Mouse (Mus musculus): ENCODE results near the gene Gm49340. TPM values are rescaled to one million over a fixed set of nuclear protein-coding genes. Genes with fewer than 3 reads are reported as not detected.
"Not testable (repeated sequence)": the region's sequence is repeated elsewhere in the genome, so short reads cannot be mapped to it uniquely, and the experiment has no call there.

Gene Gm49340
- polyA plus RNA-seq (2012; rRNA removed) = not detected in 2 replicates

DNA sequence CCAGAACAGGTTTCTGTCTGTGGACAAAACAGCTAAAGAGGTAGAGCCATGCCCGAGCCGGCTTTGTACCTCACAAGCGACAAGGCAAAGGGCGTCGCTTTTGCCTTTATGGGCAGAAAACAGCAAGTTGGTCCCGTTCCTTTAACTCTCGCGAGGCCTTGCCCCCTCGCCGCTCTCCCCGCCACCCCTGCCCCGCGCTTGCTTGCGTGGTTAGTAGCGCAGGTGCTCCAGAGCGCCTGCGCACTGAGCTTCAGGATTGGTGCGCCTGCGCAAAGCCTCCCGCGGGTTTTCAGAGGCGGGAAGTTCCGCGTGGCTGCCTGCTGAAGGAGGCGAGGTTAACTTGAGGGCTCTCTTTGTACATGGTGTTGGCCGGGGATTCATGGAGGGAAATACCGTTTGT lies at the start of gene Gm49340, which contains the start of the genes Aspa and Spata22:
Gene Gm49340, plus strand, starts transcription at position 300 of the 400 bp plus-strand sequence.
Gene Aspa, minus strand, starts transcription at position 155 of the 400 bp plus-strand sequence.
Gene Spata22, plus strand, starts transcription at position 300 of the 400 bp plus-strand sequence.
- no peak for DNase-seq (ENCODE audit: low spot score)

DNA sequence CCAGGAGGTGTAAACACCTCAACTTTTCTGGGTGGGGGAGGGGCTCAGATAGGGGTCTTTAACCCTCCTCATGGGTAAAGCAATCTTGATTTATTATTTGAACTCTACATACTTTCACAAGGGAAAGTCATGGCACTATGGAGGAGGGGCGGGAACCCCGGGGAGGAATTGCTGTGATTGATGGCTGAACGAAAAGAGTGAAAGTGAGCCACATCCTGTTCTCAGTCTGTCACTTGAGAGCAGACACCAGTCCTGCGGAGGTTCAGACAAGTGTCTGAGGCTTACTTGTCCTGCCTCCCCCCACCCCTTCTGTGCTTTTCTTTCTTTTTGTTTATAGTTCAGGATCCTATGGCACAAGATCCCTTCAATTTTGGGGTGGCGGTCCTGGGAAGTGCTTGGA lies 48.8 kb upstream of the Gm49340 start:
- no peak for DNase-seq (ENCODE audit: low spot score)

DNA sequence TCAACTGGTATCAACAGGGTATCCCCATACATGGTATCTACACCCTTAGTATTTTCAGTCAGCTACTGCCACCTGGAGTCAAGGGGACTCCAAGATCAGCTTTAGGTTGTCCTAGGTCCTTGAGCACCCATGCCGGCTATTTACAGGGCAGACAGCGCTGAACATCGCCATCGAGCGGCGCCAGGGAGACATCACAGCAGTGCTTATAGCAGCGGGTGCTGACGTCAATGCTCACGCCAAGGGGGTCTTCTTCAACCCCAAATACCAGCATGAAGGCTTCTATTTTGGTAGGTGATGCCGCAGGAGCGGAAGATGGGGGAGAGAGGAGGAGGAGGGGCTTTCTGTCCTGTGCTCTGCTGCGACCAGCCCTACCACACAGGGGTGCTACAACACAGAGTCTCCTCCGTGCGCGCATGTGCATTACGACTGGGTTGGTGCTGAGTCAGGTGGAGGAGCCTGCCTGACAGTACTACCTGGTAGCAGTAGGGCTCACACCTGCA lies 48.0 kb upstream of the Gm49340 start:
- DNase-seq (ENCODE audit: low spot score) = peak; percentile 41

DNA sequence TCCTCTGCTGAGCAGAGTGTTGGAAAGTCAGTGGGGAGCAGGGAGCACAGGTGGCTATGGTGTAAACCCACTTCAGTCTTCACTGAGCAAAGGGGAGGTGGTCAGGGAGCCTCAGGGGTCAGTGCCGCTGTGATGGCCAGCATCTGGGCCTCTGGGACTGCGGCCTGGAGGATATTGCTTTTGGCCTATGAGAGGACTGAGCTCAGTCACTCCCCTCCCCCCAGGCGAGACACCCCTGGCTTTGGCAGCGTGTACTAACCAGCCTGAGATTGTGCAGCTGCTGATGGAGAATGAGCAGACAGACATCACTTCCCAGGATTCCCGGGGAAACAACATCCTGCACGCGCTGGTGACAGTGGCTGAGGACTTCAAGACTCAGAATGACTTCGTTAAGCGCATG lies 46.2 kb upstream of the Gm49340 start:
- no peak for DNase-seq (ENCODE audit: low spot score)

DNA sequence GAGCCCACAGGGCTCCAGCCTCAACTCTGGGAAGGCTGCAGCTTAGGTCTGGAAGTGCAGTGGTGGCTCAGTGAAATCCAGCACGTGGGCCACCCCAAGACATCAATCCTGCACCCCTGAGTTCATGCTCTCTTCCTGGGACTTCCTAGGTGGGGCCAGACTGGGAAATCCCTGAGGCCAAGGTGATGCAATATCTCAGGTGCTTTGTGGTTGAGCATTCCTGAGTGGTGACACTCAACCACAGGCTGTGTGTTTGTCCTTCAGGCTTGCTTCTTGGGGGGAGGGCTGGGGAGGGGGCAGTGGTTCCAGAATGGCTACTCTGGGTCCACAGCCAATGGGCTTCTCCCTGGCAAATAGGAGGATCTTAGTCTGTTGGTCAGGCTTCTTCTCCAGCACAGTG lies 45.6 kb upstream of the Gm49340 start:
- no peak for DNase-seq (ENCODE audit: low spot score)

DNA sequence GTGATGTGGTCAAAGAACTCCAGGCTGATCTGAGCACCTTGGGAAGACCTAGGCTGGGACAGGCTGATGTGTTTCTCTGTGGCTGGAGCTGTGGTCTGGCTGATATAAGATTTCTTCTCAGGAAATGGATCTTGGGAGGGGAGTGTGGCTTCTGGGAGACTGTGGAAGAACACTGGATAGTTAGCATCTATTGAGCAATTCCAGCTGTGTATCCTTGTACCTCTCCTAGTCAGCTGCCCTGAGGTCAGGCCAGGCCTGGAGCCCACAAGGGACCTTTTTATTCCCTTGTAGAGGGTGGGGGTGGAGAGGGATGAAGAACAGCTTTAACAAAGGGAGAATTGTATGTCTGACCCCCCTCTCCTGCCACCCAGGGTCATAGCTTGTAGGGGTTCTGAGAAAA lies 45.2 kb upstream of the Gm49340 start:
- DNase-seq (ENCODE audit: low spot score) = no peak

DNA sequence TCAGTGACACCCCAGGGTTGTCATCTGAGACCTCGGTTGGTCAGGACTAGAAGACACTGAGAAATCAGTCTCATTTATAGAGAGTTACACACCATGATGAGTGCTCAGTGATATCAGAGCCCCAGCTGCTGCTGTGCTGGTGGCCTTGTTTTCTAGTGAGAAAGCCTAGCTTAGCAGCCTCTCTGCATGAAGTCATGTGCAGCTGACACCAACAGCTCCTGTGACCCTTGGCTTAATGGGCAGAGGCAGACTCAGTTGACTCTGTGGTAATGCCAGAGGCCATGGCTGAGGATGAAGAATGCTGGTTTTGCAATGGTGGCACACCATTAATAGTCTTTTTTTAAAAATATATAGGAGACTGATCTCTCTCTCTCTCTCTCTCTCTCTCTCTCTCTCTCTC lies 39.9 kb upstream of the Gm49340 start:
- DNase-seq (ENCODE audit: low spot score) = no peak

DNA sequence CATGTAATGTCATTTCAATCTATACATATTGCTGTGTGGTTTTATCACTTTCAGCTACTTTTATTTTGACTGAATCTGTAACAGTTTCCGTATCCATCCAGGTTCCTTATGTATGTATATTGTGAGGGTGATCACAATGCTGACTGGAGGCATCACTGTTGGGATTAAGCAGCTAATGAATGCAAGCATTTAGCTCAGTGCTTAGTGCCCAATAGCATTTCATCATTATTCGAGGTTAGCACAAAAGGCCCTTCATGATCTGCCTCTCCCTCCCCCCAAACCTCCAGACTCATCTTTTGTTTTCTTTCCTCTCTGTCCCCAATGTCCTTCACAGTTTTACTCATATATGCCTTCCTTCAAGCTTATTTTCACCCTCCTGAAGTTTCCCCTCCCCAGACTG lies 26.4 kb upstream of the Gm49340 start:
- DNase-seq (ENCODE audit: low spot score) = no peak

DNA sequence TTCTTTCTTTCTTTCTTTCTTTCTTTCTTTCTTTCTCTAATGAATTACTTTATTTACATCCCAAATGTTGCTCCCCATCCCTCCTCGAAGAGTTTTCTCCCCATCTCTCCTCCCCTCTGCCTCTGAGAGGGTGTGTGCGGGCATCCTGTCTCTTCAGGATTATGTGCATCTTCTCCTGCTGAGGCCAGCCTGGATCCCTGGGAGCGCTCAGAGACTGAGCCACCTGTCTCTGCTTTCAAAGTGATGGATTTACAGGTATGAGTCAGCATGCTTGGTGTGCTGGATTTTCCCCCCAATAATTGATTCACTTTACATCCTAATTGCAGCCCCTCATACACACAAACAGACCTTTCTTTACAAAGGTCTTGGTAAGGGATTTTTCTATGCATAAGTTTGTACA lies 13.6 kb upstream of the Gm49340 start:
- DNase-seq (ENCODE audit: low spot score) = no peak

DNA sequence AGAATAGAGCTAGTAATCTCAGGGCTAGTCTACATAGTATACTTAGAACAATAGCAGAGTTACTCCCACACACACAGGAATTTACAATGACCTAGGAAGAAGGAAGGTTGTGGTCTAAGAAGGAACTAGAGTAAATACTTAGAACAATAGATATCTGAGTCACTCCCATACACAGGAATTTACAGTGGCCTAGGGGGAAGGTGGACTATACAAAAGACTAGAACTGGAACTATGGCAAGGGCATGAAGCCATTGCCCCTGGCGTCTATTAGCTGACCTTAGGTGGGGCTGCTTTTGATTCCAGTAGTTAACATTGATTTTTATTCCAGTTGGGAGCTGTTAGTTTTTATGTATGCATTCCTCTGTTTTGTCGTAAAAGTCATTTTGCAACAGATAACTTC lies 11.0 kb upstream of the Gm49340 start:
- DNase-seq (ENCODE audit: low spot score) = not testable (repeated sequence)

DNA sequence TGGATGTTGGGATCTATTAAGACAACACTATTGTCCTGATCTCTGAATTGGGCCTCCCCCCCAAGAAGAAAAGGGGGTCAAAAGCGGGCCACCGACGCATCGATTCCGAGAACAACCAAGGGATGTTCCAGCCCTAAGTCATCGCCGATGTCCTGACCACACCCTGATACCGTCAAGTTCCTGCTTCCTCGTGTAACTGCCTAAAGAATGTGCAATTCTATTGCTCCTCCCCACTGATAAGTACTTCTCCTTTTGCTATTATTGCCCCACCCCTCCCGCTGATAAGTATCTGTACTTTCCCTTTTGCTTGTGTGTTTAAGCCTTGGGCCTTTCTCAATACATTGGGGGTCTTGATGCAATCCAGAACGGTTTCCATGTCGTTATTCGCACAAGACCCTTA lies 8.5 kb upstream of the Gm49340 start:
- DNase-seq (ENCODE audit: low spot score) = not testable (repeated sequence)

DNA sequence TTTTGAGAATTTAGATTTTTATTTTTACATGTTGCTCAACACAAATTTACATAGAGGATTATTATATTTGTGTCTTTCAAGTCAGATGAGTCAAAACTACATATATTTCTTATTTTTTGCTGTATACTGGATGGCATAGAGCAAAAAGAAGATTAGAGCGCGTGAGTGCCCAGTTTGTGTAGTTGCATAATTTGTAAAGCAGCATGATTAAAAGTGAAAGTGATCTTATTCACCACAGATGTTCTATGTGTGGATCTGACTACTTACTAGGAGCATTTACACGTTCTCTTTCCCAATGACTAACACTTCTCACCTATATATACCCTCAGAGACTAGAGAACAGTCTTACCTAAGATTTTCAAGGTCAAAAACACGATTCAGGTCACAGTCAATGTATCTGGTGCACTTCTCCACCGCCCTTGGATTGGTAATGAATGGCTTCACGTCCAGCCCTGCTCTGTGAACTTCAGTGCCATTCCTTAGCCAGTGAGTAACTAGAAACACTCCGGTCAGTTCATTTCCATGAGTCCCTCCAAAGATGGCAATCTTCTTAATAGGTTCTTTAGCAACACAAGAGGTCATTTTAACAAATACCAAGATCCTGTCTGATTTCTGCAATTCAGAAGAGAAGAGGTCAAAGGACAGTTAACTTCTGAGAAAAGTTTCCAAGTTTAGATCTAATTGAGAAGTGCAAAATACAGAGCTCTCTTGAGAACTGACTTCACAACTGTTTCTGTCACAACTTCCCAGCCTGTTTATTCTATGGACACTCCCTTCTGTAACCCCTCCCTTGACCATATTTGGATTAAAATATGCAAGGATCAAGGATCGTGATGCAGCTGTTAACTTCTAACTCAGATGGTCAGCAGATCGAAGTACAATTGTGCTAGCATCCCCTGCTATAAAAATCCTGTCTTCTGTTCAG lies 5.4 kb upstream of the Gm49340 start:
- no peak for DNase-seq (ENCODE audit: low spot score)

DNA sequence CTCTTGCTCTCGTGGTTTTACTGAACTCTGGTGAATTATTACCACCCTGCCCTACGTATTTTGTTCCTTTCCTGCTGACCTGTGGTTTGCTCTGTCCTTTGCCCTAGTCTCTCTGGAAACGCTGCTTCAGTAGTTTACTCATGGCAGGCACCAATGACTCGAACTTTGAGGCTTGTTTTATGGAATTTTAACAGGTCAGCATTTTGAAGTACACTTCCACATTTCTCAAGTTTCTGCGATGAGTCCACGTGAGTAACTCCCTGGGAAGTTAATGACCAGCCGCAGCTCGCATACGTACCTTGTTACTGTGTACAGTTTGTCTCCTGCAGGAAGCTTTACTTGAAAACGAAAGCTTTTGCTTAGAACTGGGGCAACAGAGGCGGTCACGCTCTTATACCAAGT lies 3.1 kb upstream of the Gm49340 start:
- DNase-seq (ENCODE audit: low spot score) = no peak

DNA sequence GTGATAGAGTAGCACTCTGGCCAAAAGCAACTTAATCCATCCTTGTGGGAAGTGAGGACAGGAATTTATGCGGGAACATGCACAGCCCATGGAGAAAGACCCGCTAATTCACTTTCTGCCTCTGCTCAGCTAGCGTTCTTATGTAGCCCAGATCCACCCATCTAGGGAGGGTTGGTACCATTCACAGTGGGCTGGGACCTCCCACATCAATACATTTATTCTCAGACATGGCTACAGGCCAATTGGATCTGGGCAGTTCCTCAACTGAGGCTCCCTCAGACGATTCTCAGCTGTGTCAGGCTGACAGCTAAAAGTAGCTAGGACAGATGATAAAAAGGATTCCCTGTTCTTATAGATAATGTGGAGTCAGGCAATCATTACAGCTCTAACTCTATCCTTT lies 2.2 kb upstream of the Gm49340 start:
- DNase-seq (ENCODE audit: low spot score) = no peak

DNA sequence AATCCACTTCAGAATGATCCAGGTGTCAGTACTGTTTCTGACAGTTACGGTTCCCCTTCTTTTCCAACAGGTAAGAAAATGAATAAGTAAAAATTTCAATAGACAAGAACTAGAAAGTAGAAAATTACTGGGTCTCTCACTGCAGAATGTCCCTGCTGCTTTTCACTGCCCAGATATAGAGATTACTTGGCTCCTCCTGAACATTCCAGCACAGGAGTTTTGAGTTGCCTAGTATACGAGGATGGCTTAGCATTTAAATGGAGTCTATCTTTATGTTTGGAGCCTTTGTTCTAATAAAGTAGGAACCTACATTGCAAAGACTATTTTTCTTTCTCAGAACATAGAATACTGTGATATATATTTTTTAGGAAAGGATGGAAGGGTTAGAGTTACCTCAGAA lies 3.8 kb downstream of the Gm49340 start:
- DNase-seq (ENCODE audit: low spot score) = no peak

DNA sequence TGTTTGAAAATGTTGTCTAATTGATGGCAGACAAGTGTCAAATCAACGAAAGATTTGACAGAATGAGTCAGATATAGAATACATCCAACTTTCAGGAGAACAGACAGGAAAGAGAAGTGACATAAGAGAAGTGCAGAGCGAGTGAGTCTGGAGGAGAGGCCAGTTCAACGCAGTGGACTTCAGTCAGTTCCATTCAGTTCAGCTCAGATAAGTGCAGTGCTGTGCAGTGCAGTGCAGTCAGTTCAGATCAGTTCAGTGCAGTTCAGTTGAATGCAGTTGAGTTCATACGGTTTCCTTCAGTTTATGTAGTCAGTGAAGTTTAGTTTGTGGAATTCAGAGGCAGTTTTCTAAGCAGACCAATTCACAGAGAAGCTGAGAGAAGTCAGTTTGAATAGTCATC lies 7.4 kb downstream of the Gm49340 start:
- no peak for DNase-seq (ENCODE audit: low spot score)

DNA sequence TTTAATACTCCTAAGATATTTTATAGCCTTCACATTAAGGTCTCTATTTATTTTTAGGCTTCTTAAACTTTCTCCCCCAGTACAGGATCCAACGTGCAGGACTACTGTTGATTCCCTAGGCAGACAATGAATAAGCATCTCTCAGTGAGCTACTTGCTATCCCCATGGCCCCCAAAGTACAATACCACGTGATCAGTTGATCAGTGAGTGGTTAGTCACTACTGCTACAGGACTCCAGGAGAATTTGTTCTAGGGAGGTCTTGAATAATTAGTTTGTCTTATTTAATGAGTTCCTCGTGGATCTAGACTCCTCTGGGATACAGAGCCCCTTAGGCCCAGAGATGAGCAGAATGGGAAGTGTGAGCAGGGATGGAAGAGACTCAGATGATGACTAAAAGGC lies 20.9 kb downstream of the Gm49340 start, which contains the start of gene Olfr20:
Gene Olfr20, plus strand, starts transcription at position 301 of the 400 bp plus-strand sequence.
- DNase-seq (ENCODE audit: low spot score) = no peak

DNA sequence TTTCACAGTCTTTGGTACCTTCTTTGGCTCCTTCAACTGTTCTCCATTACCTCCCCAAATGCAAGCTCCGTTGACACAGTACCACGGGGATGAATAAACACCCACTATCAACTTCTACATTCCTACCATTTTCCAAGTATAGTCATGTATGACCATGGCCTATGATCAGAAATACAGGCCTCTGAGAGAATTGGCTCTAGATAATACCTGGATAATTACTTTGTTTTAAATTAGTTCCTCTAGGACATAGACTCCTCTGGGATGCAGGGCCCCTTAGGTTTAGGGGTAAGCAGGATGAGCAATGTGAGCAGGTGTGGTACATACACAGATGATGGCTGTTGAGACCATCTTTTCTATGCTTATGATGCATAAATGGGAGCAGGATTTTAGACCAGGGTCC lies 41.4 kb downstream of the Gm49340 start, which contains the start of gene Olfr376:
Gene Olfr376, plus strand, starts transcription at position 301 of the 400 bp plus-strand sequence.
- DNase-seq (ENCODE audit: low spot score) = no peak

DNA sequence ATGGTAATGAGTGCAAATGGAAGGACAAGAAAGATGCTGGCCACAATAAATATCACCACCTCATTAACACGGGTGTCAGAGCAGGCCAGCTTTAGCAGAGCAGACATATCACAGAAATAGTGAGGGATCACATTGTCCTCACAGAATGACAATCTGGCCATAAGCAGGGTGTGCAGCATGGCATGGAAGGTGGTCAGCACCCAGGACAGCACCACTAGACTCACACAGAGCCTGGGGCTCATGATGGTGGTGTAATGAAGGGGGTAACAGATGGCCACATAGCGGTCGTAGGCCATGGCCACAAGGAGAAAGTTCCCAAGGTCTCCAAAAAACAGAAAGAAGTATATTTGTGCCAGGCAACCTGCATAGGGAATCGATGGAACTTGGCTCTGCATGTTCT lies 65.8 kb downstream of the Gm49340 start:
- no peak for DNase-seq (ENCODE audit: low spot score)

DNA sequence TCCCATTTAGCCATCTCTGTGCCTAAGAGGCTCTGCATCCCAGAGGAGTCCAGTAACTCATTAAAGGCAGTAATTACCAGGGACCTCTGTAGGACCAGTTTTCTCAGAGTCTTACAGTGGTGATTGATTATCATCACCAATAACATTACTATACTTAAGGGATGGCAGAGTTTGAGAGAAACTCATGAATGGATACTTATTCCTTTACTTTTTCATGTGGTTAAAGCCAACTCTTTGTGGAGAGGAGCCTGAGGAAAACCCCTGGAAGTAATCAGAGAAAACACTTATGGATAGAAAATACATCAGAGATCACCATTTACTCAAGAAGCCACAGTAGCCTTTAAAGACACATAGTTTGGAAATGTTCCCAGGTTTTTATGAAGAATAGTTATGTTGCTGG lies 70.0 kb downstream of the Gm49340 start, which contains the start of gene Olfr1:
Gene Olfr1, minus strand, starts transcription at position 101 of the 400 bp plus-strand sequence.
- no peak for DNase-seq (ENCODE audit: low spot score)

All from urinary bladder, adult 2 months (tissue).